Mouse (Mus musculus): Measurements from ENCODE around the gene Ros1.

Gene Ros1

DNA sequence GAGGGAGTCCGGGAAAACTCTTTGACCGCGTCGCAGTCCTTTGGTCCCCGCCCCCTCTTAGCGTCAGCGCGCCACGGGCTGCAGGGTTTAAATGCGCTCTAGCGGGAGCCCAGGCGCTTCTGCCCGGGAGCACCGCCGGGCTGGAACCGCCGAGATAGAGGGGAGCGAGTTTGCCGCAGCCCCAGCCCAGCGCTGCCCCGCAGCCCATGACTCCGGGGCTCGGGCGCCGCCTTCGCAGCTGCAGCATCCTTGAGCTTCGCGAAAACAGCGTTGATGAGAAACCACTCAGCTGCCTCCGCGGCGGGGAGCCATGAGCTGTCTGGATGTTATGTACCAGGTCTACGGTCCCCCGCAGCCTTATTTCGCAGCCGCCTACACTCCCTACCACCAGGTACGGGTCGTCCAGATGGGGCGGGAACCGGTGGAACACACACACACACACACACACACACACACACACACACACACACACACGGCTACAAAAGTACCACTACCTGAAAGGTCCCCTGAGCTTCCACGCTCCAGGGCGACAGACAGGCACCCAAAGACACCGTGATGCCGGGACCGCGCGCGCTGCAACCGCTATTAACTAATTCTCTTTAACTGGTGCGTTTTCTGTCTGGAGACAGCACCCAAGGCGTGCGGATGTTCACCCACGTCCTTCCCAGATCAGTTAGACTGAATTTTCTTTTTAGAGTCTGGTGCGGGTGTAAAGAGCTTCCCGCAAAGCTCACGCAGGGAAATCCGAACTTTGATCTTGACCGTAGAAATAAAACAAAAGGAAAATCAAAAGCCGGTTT lies 172.4 kb downstream of the Ros1 start, which contains the start of gene Vgll2:
Vgll2 (plus strand) TSS at position 90 of the 800 bp plus-strand sequence.
- DNase-seq (ENCODE audit: low spot score in 2 of 2), result peak in 1 of 2 experiments; percentile 36

DNA sequence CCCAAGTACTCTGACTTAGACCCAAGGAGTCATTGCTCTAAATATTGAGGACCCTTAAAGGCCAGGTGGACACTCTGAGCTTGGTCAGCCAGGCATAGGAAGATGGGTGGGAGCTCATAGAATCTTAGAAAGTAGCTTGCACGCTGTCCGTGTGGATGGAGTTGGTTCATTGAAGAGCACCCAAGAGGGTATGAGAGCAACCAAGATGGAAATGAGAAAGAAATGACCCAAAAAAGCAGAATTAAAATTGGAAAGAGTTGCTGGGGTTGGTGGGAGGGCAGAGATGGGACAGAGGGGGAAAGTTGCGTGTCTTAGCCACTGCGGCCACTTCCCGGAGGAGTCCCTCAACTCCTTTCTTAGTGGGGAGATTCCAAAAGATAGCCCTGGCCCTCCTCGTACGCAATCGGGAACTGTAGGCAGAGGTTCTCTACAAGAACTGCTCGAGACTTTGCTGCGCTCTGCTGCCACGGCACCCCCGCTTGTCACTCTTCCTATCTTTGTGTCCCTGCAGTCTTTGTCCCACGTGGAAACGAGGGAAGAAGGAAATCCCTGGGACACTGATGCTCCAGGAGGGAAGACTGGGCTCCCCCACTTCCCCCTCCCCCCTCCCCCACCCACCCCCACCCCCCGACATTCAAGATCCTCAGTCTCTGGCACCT lies 173.2 kb downstream of the Ros1 start:
- DNase-seq (ENCODE audit: low spot score in 2 of 2), result no peak

DNA sequence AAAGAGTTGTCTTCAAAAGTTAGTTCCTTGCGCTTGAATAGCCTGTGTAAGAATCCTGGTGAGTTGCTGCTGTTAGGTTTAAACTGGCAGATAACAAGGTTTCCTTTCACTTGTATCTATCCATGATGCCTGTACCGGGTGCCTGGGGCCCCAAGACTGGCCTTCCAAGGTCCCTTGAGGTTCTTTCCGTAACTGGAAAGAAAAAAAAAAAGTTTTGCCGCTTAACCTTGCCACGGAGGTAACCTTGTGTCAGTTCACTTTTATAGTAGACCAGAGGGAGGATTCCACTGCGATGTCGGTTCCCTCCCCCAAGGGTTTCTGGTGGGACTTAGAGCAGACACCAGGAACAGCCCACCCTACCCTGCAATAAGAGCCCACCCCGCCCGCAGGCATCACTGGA lies 173.8 kb downstream of the Ros1 start:
- no peak for DNase-seq (ENCODE audit: low spot score in 2 of 2)

DNA sequence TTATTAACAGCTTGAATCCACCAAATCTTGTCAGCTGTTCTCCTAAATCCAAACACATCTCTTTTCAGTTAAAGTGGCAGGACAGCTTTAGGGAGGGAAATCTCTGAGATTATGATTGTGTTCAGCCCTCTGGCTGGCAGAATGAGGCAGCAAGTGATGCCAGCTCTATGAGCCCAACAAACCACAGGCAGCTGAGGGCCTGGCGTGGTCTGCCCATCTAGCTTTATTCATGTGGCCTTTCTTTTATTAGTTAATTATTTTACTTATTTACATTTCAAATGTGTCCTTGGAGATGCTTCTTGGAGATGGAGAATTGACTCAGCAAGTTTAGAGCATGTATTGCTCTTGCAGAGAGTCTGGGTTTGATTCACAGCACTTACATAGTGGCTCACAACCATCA lies 176.6 kb downstream of the Ros1 start:
- no peak for DNase-seq (ENCODE audit: low spot score in 2 of 2)

Measured in cerebellum, postnatal 4 days (tissue).